Mouse (Mus musculus) spleen, postnatal 4 days (tissue): Measurements from ENCODE around the gene Vipr2.

ENCODE experiments used
- DNase-seq, 2 experiments: peaks; one replicate each; pipeline ENCODE4 v3.0.0; 2022; ENCODE audit warnings: low spot score in 2 of 2

The Vipr2 gene

DNA sequence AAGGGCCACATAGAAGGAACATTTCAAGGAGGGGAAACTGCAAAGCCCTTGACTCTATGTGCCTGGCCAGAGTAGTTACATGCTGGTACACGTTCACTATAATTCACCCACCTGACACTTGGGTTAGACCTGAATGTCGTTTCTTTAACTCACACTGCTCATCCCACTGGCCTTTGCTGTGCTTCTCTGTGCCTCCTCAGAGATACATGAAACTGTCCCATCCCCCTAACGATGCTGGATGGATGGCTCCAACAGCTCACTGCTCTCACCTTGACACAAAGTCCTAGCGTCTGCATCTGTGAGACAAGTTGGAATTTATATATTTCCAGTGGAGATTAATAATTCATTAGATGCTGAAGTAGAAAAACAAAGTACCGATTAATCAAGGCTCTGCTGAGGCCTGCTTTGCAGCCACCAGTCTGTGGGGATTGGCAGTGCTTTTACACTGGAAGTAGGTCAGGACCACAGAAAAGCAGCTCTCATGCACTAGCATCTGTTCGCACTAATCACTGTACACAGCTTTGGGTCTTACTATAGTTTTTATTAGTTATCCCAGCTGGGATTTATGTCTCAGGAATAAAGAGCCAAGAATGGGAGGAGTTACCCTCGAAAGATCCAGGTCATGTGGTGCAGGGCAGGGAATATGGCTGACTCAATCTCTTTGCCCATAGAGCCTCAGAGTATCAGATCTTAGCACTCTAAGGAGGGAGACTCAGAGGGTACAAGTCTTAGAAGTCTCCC, 79.4 kb downstream of the Vipr2 start:
- no peak for DNase-seq

- no peak for DNase-seq
These were observed 81.7 kb downstream of the Vipr2 start for GRCm38 (mm10) chr12:116159223-116159622.

DNA sequence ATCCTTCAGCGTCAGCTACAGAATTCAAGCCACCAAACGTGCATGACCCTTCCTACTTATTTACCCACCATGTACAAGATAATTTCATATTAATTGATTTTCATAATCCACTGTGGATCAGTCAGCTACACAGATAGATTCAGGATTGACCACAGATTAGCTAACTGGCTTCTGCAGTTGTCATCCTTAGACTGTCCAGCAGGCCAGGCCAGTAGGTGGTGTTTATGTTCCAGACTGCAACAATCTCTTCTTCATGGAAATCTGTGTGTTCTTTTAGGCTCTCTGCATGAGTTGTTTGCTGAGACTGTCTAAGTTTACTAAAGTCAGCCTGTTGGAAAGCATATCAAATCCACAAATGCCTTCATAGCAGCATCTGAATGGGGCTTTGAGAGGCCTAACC, 82.2 kb downstream of the Vipr2 start:
- no peak for DNase-seq

DNA sequence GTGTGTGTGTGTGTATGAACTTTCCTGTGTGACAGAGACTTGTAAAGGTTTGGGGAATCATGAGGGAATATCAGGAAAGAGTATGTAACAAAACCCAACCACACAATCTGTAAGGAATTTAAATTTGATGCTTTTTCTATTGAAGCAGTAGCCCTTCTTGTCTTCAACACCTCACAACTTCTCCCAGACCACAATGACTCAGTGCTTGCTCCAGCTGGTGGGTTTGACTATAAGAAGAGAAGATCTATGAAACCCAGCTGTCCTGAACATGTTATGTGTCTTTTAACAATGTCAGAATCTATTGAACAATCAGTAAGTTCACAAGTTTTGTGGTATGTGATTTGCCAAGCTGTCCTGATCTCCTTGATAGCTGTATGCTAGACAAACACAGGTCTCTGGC, 87.8 kb downstream of the Vipr2 start:
- DNase-seq, result no peak

GRCm38 (mm10) chr12:116169666-116170065, 92.1 kb downstream of the Vipr2 start:
- no peak for DNase-seq

- DNase-seq, result peak; percentile 42 to 76
These were observed 99.4 kb downstream of the Vipr2 start for GRCm38 (mm10) chr12:116176930-116177329.

DNA sequence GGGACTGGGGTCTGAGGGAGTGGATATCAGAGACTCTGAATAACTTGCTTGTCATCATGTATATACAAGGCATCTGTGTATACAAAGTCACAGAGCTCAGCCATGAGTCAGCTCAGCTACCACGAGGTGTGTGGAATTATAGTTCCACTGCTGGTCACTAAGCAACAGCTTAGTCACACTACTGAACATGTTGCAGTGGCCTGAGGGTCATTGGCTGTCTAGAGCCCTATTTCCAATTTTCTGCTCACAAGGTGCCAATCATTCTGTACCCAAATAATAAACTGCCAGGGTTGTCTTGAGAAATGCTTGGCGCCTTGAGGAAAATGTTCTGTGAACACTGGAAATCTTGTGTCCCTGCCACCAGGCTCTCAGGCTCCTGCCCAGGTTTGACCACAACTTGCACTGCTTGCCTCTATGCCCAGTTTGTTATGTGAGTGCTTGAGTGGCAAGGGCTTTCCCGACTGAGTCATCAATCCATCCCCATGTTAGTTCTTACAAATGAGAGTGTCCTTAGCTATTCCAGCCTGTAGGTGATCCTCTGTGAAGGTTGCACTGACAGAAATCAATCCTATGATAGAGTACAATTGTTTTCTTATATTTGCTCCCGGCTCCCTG, 104.0 kb downstream of the Vipr2 start:
- DNase-seq, result no peak

GRCm38 (mm10) chr12:116182376-116182775, 104.8 kb downstream of the Vipr2 start:
- DNase-seq, result no peak

DNA sequence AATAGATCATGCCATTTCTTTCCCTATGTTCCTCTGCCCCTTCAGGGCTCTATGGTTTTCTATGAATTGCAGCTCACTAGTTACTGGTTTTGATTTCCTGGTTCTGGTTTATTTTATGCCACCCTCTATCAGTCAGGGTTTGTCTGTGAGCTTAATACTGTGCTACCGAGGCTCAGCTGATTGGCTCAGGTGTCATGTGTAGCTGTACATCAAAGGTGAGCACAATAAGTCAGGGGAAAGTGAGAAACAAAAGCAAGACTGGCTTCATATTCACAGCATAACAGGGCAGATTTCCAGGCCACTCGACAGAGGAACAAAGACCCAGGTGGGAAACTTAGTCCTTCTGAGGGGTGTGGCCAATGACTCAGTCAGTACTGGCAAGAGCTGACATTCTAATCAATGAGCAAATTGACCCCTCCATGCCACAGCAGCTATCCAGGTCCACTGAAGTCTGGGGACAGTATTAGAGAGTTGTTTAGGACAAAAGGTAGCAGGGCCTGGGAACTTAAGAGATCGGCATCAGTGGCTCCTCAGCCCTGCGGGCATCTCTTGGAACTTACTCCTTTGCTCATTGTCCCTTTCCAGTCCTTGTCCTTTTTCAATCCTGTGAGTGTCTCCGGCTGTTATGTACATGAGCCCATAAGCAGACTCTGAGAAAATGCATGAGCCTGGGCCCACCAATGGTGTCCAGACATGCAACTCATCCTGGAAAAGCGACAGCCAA, 105.8 kb downstream of the Vipr2 start:
- no peak for DNase-seq

GRCm38 (mm10) chr12:116193952-116194351, 116.4 kb downstream of the Vipr2 start:
- DNase-seq, result no peak

DNA sequence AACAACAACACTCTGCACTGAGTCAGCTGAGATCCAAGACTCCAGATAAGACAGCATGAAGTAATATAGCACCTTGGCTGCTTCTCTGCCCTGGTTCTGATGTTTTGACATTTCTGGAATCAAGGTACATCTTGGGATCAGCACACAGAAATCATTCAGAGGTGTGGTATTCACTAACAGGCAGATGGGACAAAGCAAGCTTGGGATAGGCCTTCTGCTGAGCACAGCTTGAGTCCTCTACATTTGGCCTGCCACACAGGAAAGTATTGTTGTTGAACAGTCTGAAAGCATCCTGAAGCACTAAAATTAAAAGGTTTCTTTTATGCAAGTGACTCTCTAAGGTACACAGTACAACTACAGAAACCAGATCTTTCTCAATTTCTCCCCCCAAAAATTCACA, 117.1 kb downstream of the Vipr2 start:
- DNase-seq, result no peak
